Mouse (Mus musculus) E14TG2a.4 (cell line): ENCODE measurements around the gene Mpig6b.

Experiments
- CTCF ChIP-seq: conservative IDR thresholded peaks from 2 replicates; pipeline ENCODE4 v1.5.1; 2014; ENCODE audit warnings: low read length
- POU5F1 ChIP-seq: IDR thresholded peaks from 2 replicates; pipeline ENCODE4 v1.6.1; 2014; ENCODE audit warnings: low read length, borderline replicate concordance

- TF ChIP-seq CTCF (no peak), POU5F1 (no peak)
These were observed 41.7 kb downstream of the Mpig6b start for GRCm38 (mm10) chr17:35024261-35024660.
